Mouse (Mus musculus) neural tube, embryonic 14.5 days (tissue): Measurements from ENCODE around the gene Ramp1. TPM values are rescaled to one million over a fixed set of nuclear protein-coding genes. Genes with fewer than 3 reads are reported as not detected.

Experiments
- ATAC-seq: fragments of 200-750 bp; cut with Nextera tagmentation; 2 replicates; pipeline ENCODE4 v1.8.0; 2017; ENCODE audit warnings: low read depth, mild to moderate bottlenecking, moderate TSS enrichment, moderate library complexity
- H3K27ac ChIP-seq: fragments of 300-500 bp; sonication (generic); 2 replicates; pipeline ENCODE4 v1.5.1; 2014; ENCODE audit warnings: low read depth, mild to moderate bottlenecking, control low read depth, low read length, moderate library complexity, mixed read lengths
- H3K27me3 ChIP-seq: fragments of 300-500 bp; sonication (generic); 2 replicates; pipeline ENCODE4 v1.6.1; 2014; ENCODE audit warnings: low read length; ENCODE audit not compliant: control insufficient read depth, insufficient read depth
- H3K36me3 ChIP-seq: fragments of 300-500 bp; sonication (generic); 2 replicates; pipeline ENCODE4 v1.6.1; 2014; ENCODE audit warnings: low read length, mixed read lengths; ENCODE audit not compliant: control insufficient read depth, insufficient read depth
- H3K4me1 ChIP-seq: fragments of 300-500 bp; sonication (generic); 2 replicates; pipeline ENCODE4 v1.6.1; 2014; ENCODE audit warnings: low read length; ENCODE audit not compliant: control insufficient read depth, insufficient read depth
- H3K4me2 ChIP-seq: fragments of 300-500 bp; sonication (generic); 2 replicates; pipeline ENCODE4 v1.6.1; 2014; ENCODE audit warnings: mild to moderate bottlenecking, low read depth, low read length, control low read depth
- H3K4me3 ChIP-seq: fragments of 300-500 bp; sonication (generic); 2 replicates; pipeline ENCODE4 v1.5.1; 2014; ENCODE audit warnings: low read depth, low read length, control low read depth, mixed read lengths
- H3K9ac ChIP-seq: fragments of 300-500 bp; sonication (generic); replicated peaks from 2 replicates; pipeline ENCODE4 v1.6.1; 2014; ENCODE audit warnings: low read depth, mild to moderate bottlenecking, control low read depth, low read length, mixed read lengths
- H3K9me3 ChIP-seq: fragments of 300-500 bp; sonication (generic); 2 replicates; pipeline ENCODE4 v1.6.1; 2016; ENCODE audit warnings: low read length; ENCODE audit not compliant: control insufficient read depth
- WGBS: fragments of 180-500 bp; shearing (Covaris S2); extraction: QIAGEN DNeasy Blood & Tissue Kit; methylation state at CpG from one replicate; pipeline ENCODE4 v1.1.7; 2014; 5-methylcytosine and 5-hydroxymethylcytosine counted together
- polyA plus RNA-seq: library from polyadenylated mRNA; unstranded; fragments of >200 nt; fragmentation: Nextera tagmentation; extraction: Ambion mirVana; gene quantifications from 2 replicates; pipeline ENCODE4 v1.2.1, GENCODE M21; 2014

Gene Ramp1
- polyA plus RNA-seq, 1 experiment from 2014 or later: 15.8 TPM

DNA sequence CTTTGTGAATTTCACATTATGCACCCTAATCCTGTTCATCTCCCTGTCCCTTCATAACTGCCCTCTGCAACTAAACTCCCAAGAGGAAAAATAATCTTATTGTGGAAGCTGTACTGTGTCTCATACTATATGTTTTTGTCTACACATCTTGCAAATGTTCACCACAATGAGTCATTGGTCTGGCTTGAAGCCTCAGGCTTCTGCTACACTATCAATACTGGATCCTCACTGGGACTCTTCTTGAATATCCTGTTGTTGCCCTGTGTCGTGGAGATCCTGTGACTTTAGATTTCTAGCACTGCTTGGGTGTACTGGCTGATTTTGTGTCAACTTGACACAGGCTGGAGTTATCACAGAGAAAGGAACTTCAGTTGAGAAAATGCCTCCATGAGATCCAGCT, 60.2 kb downstream of the Ramp1 start:
- Histone ChIP-seq H3K4me3 (no peak overlapping the region), H3K36me3 (no peaks in the 10 kb centered on the region), H3K4me1 (no peaks in the 10 kb centered on the region), H3K4me2 (no peak overlapping the region), H3K9ac (no peak overlapping the region), H3K27me3 (no peaks in the 10 kb centered on the region), H3K9me3 (no peaks in the 10 kb centered on the region), H3K27ac (no peak overlapping the region)
- ATAC-seq: no peak
- WGBS: 74% methylated on average over 1 of the region's 1 CpGs

DNA sequence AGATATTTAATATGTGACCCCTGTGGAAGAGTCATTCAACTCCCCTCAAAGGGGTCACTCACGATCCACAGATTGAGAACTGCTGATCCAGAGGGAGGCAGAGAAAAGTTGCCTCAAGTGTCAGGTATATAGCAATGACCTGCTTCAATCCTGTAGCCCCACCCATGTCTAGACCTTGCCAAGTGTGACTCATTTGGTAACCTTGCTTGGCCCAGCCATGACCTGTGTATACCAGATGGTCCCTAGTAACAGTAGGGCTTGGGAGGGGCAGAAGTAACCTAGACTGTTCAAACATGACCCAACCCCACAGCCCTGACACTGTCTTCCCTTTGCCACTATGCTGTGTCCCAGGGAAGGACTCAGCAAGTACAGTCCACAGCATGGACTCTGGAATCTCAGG, 61.1 kb downstream of the Ramp1 start:
- no peak overlapping the region for H3K9ac ChIP-seq
- WGBS: 97% methylated on average over 1 of the region's 1 CpGs
- no peak overlapping the region for H3K4me3 ChIP-seq
- H3K27me3 ChIP-seq: no peaks in the 10 kb centered on the region
- no peaks in the 10 kb centered on the region for H3K9me3 ChIP-seq
- H3K4me2 ChIP-seq: no peak overlapping the region
- no peak overlapping the region for H3K27ac ChIP-seq
- no peak for ATAC-seq
- H3K36me3 ChIP-seq: no peaks in the 10 kb centered on the region
- H3K4me1 ChIP-seq: no peaks in the 10 kb centered on the region

DNA sequence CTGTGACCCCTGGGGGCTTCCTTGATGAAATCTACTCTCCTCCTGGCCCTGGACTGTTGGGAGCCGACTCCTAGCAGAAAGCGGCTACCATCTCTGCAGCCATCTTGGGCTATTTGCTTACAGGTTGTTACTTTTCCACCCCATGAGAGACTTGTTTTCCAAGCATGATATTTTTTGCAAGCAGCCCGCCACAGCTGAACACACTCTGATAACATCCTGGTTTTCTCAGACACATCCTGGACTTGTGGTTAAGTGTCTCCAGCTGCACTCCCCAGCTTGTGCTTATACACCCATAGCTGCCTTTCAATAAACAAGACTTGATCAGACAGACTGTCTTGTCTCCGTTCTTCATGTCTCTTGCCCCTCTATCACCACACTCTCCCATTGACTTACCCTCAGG, 61.6 kb downstream of the Ramp1 start:
- no peak for ATAC-seq
- 90% methylated on average over 4 of the region's 4 CpGs for WGBS
- H3K4me3 ChIP-seq: no peak overlapping the region
- H3K9ac ChIP-seq: no peak overlapping the region
- H3K4me2 ChIP-seq: no peak overlapping the region
- no peaks in the 10 kb centered on the region for H3K9me3 ChIP-seq
- H3K27ac ChIP-seq: no peak overlapping the region
- H3K4me1 ChIP-seq: no peaks in the 10 kb centered on the region
- no peaks in the 10 kb centered on the region for H3K27me3 ChIP-seq
- H3K36me3 ChIP-seq: no peaks in the 10 kb centered on the region

DNA sequence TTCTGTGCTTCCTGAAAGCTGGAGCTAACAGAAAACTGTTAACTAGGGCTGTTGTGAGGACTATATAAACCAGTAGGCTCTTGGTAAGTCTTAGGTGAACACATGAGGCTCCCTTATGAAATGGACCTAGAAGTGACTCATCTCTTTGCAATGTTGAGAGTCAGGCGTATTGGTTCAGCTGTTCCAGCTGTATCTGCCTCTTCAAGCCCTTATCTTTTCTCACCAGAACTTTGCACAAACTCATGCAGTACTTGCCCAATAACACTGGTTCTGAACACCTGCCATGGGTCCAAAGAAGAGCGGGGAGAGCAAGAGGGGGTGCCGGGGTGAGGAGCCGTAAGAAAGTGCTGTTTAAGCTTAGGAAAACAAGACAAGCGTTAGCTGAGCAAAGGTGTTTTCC, 68.6 kb downstream of the Ramp1 start:
- Histone ChIP-seq H3K4me3 (no peak overlapping the region), H3K27me3 (no peaks in the 10 kb centered on the region), H3K4me2 (no peak overlapping the region), H3K27ac (no peak overlapping the region), H3K36me3 (no peaks in the 10 kb centered on the region), H3K4me1 (peaks cover 18% of the 10 kb centered on the region), H3K9me3 (no peaks in the 10 kb centered on the region), H3K9ac (no peak overlapping the region)
- no peak for ATAC-seq
- 94% methylated on average over 5 of the region's 5 CpGs for WGBS

DNA sequence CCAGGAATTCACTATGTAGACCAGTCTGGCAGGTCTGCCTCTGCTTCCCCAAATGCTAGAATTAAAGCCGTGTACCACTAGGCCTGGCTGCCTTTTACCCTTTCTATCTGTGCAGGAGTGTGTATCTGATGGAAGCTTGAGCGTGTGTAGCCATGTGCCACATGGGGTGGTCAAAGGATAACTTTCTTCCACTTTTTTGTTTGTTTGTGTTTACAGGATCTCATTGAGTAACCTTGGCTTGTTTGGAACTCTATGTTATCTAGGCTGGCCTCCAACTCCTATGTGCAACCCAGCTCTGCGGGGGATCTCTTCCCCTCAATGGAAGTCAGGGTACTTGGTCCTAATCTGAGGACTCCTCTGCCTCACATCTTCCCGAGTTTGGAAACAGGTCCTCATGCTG, 69.3 kb downstream of the Ramp1 start:
- ATAC-seq: no peak
- peaks cover 18% of the 10 kb centered on the region for H3K4me1 ChIP-seq
- no peaks in the 10 kb centered on the region for H3K27me3 ChIP-seq
- 50% methylated on average over 4 of the region's 4 CpGs for WGBS
- no peak overlapping the region for H3K4me3 ChIP-seq
- H3K9ac ChIP-seq: no peak overlapping the region
- H3K4me2 ChIP-seq: peak overlapping the region; percentile 72
- H3K9me3 ChIP-seq: no peaks in the 10 kb centered on the region
- H3K27ac ChIP-seq: no peak overlapping the region
- no peaks in the 10 kb centered on the region for H3K36me3 ChIP-seq

DNA sequence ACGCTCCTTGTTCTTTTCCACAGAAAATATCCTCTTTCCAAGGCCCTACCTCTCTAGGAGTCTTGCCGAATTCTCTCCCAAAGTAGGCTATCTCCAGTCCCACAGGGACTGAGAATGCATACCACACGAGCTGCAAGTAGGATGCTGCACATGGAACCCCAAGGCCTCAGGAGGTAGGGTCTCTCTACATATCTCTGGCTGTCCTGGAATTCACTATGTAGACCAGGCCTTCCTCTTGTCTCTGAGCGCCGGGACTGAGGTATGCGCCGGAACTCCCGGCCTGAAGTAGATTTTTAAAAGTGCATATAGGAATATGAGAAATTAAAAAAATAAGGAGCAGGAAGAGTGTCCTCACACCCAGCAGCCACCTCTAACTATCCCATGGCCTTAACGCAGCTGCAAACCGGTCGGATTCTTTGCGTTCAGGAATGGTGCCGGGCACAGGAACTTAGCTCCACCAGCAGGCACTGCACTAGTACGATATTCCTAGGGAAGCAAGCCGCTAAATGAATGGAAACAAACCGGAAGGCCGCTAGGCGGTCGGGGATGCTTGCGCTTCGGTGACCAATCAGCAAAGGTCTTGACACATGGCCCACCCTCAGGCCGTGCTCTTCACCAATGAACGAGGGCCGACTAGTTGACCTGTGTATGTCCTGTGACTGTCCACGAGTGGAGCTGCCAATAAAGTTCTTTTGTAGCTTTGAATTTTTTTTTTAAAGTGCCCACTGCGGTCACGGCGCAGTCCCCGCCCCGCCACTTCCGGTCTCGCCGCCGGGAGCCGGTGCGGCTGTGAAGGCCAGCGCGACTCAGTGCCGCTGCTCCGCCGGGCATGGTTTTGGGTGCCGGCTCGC, 70.2 kb downstream of the Ramp1 start, which contains the start of gene Ube2f:
TSS of gene Ube2f (plus strand) at position 741 of the 851 bp plus-strand sequence.
- ATAC-seq: peak; percentile 99
- WGBS: under 1% methylated on average over 43 of the region's 43 CpGs
- H3K36me3 ChIP-seq: no peaks in the 10 kb centered on the region
- peak within 1 kb of the TSS; percentile 94 for H3K9ac ChIP-seq
- H3K4me2 ChIP-seq: peak within 1 kb of the TSS; percentile 88
- peaks cover 18% of the 10 kb centered on the region for H3K4me1 ChIP-seq
- H3K9me3 ChIP-seq: no peaks in the 10 kb centered on the region
- H3K4me3 ChIP-seq: peak within 1 kb of the TSS; percentile 92
- H3K27me3 ChIP-seq: no peaks in the 10 kb centered on the region
- H3K27ac ChIP-seq: peak within 1 kb of the TSS; percentile 80

DNA sequence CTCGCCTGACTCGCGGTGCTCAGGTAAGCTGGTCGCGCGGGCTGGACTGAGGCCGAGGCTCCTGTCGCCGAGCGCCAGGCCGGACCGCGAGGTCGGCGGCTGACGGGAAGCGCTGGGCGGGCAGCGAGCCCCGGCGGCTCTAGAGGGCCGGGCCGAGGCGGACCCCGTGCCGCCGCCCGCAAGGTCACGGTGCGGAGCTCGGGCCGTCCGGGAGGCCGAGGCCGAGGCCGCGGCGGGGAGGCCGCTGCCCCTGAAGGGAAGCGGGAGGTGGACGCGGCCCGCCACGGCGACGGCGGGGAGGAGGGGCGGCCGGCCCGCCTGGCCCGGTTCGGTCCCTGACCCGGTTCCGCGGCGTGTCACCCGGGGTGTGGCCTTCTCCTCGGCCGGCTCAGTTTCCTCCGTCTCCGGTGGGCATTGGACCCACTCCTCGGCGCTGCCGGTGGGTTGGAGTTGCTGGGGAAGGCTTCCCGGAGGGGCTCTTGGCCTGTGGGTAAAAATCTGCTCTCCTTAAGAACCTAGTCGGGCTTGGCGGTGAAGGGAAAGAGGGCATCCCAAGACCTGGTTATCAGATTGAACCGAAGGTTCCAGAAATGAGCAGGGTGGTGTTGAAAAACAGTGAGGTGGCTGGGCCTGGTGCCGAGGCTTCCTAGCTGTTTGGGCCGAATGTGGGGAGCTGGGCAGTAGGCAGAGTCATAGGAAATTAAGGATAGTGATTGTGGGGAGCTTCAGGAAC, 71.0 kb downstream of the Ramp1 start:
- Histone ChIP-seq H3K27me3 (no peaks in the 10 kb centered on the region), H3K9ac (peak overlapping the region; percentile 94), H3K9me3 (no peaks in the 10 kb centered on the region), H3K4me3 (peak overlapping the region; percentile 92), H3K36me3 (no peaks in the 10 kb centered on the region), H3K4me1 (peaks cover 18% of the 10 kb centered on the region), H3K4me2 (peak overlapping the region; percentile 88), H3K27ac (peak overlapping the region; percentile 80)
- ATAC-seq: peak; percentile 56
- under 1% methylated on average over 44 of the region's 70 CpGs for WGBS

DNA sequence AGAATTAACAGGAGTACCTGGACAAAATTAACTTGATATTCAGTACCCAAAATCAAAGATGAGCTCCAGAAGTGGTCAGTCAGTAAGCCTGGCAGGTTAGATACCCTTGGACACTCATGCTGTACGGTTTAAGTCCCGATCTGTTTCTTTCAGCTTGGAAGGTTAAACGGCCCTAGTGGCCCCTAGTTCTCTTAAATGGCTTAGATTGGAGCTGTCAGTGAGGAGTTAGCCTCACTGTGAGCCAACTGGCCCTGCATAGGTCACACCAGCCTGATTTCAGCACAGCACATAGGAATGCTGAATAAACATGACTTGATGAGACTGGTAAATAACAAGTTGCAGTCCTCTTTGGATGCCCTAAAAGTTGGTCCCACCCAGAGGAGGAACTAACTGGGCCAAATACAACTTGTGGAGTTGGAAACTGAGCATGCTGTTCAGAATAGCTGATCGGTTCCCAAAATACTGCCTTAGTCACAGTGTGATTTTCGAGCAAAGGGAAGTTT, 71.6 kb downstream of the Ramp1 start:
- 56% methylated on average over 5 of the region's 5 CpGs for WGBS
- peak overlapping the region; percentile 92 for H3K4me3 ChIP-seq
- no peaks in the 10 kb centered on the region for H3K9me3 ChIP-seq
- H3K27ac ChIP-seq: no peak overlapping the region; the same call in 1 of the 2 replicates
- peak overlapping the region; percentile 94 for H3K9ac ChIP-seq
- peaks cover 18% of the 10 kb centered on the region for H3K4me1 ChIP-seq
- H3K36me3 ChIP-seq: no peaks in the 10 kb centered on the region
- ATAC-seq: no peak
- no peaks in the 10 kb centered on the region for H3K27me3 ChIP-seq
- peak overlapping the region; percentile 88 for H3K4me2 ChIP-seq

DNA sequence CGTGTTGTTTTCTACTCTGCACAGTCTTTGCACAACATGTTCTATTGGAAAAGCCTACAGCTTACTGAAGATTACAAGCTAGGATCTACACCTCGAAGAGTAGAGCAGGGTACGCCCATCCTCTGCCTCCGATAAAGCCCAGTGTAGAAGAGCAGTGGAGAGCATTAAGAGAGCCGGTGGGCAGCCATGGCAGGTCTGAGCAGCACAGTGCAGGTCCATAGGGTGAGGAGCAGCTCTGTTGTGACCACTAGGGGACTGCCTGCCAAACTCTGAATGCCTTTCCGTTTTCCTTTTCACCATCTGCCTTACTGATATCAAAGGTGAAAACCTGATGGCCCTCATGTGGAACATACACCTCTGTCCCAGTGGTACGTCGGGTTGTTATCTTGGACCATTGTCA, 72.3 kb downstream of the Ramp1 start:
- no peak overlapping the region for H3K9ac ChIP-seq
- 71% methylated on average over 8 of the region's 8 CpGs for WGBS
- no peak overlapping the region for H3K27ac ChIP-seq
- no peaks in the 10 kb centered on the region for H3K27me3 ChIP-seq
- H3K4me3 ChIP-seq: no peak overlapping the region
- H3K4me1 ChIP-seq: peaks cover 18% of the 10 kb centered on the region
- H3K4me2 ChIP-seq: peak overlapping the region; percentile 5; the same call in 1 of the 2 replicates
- H3K9me3 ChIP-seq: no peaks in the 10 kb centered on the region
- no peak for ATAC-seq
- H3K36me3 ChIP-seq: no peaks in the 10 kb centered on the region
